ENCODE assay signal across 7 mouse cellular contexts in the genomic region with DNA sequence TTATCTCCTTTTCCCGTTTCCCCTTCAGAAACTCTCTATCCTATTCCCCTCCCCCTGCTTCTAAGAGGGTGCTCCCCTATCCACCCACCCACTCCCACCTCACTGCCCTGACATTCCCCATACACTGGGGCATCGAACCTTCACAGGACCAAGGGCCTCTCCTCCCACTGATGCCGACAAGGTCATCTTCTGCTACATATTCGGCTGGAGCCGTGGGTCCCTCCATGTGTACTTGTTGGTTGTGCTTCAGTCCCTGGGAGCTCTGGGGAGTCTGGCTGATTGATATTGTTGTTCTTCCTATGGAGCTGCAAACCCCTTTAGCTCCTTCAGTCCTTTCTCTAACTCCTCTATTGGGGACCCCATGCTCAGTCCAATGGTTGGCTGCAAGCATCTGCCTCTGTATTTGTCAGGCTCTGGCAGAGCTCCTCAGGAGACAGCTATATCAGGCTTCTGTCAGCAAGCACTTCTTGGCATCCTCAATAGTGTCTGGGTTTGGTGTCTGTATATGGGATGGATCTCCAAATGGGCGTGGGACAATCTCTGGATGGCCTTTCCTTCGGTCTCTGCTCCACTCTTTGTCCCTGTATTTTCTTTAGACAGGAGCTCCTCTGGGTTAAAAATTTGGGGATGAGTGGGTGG. TPM values are rescaled to one million over a fixed set of nuclear protein-coding genes. Genes with fewer than 3 reads are reported as not detected.
DNase-seq lines count a peak whose midpoint lies in the region; ATAC-seq lines count a peak whose summit lies in the region.
"Not testable (repeated sequence)": the region's sequence is repeated elsewhere in the genome, so short reads cannot be mapped to it uniquely, and the experiment has no call there.
"Had no signal": no experiment of that assay in that cellular context is flagged by ENCODE, and none has a peak within 500 bp of the region (broad histone marks: within the 10 kb centered on the region; RNA-seq: fewer than 3 reads in every experiment).

No protein-coding gene starts in this region.

- H3K9ac ChIP-seq in lung, embryonic 16.5 days (ENCODE audit: low read length); midbrain, embryonic 11.5 days (ENCODE audit: low read length): not testable (repeated sequence)

- H3K27me3 ChIP-seq in lung, embryonic 16.5 days (ENCODE audit: control insufficient read depth, insufficient read depth, low read depth, low read length); midbrain, embryonic 11.5 days (ENCODE audit: control insufficient read depth, insufficient read depth, low read length): not testable (repeated sequence)

- H3K9me3 ChIP-seq in lung, embryonic 16.5 days (ENCODE audit: control insufficient read depth, low read length); midbrain, embryonic 11.5 days (ENCODE audit: control insufficient read depth, low read length): not testable (repeated sequence)

- 0 out of 2 replicates have a peak overlapping the region, but pooled peaks have one; percentile 10 for H3K27ac ChIP-seq in lung, embryonic 16.5 days (ENCODE audit: low read length)
- H3K27ac ChIP-seq in midbrain, embryonic 11.5 days (ENCODE audit: low read depth, low read length) = not testable (repeated sequence)

- WGBS in lung, embryonic 16.5 days = 67% methylated on average over 7 of the region's 7 CpGs
- 86% methylated on average over 7 of the region's 7 CpGs for WGBS in midbrain, embryonic 11.5 days

- H3K36me3 ChIP-seq in lung, embryonic 16.5 days (ENCODE audit: control insufficient read depth, insufficient read depth, low read length); midbrain, embryonic 11.5 days (ENCODE audit: control insufficient read depth, insufficient read depth, low read length): not testable (repeated sequence)

- DNase-seq in heart, adult 11 months = peak; percentile 79
- DNase-seq in lung, postnatal 10 days = peak; percentile 53
- peak; percentile 73 for DNase-seq in midbrain, embryonic 11.5 days (ENCODE audit: low spot score, missing footprints)

- H3K4me1 ChIP-seq in lung, embryonic 16.5 days (replicated peaks; ENCODE audit: control insufficient read depth, insufficient read depth, low read length); midbrain, embryonic 11.5 days (ENCODE audit: control insufficient read depth, insufficient read depth, low read length): not testable (repeated sequence)

- ATAC-seq in lung, embryonic 16.5 days (ENCODE audit: low read depth); midbrain, embryonic 11.5 days (ENCODE audit: low FRiP score): not testable (repeated sequence)

- not testable (repeated sequence) for H3K4me2 ChIP-seq in lung, embryonic 16.5 days (ENCODE audit: low read depth, low read length); midbrain, embryonic 11.5 days

- not testable (repeated sequence) for H3K4me3 ChIP-seq in lung, embryonic 16.5 days (ENCODE audit: low read length); midbrain, embryonic 11.5 days (ENCODE audit: low read depth, low read length)

RNA-seq across cellular contexts. Expression of a gene that starts 34.7 kb away (rescaled TPM):
- polyA plus RNA-seq in lung, embryonic 16.5 days (2015; fragmentation: Nextera tagmentation; extraction: Ambion mirVana) = 109 and 113 TPM in 2 replicates
- 13.4 and 17.9 TPM in 2 replicates for polyA plus RNA-seq in midbrain, embryonic 11.5 days (2014; fragmentation: Nextera tagmentation; extraction: Ambion mirVana)
- polyA plus RNA-seq: activated CD4-positive, CD25-positive, alpha-beta regulatory T cell, adult 4 months; CD4-positive, CD25-positive, alpha-beta regulatory T cell, adult 4 months; G1E had no signal
